Mouse (Mus musculus) liver, postnatal 0 days (tissue): Measurements from ENCODE around the gene Rpia.

Experiments used
- CTCF ChIP-seq: sonication (generic); IDR thresholded peaks from 2 replicates; pipeline ENCODE4 v1.5.1; 2016; ENCODE audit warnings: antibody characterized with exemption, low read depth
- EP300 ChIP-seq: IDR thresholded peaks from 2 replicates; pipeline ENCODE4 v1.6.1; 2016; ENCODE audit warnings: antibody characterized with exemption, low read depth, mild to moderate bottlenecking

DNA sequence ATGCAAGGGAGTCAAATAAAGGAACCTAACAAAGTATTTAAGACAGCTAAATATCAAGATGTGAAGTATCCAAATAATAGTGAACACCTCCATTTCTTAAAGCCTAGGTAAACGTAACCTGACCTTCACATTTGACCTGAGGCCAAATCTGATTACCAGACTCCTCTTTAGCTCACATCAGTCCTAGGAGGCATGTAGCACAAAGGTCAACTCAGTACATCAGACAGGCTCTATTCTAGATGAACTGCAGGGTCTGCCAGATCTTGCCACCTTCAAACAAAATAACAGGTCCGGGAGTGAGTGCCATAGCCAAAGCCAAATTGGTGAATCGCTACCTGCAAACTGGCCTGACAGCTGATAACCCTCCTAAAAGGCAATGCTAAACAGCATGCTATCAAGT lies 2.9 kb downstream of the Rpia start:
- no peak for TF ChIP-seq CTCF
- no peak for TF ChIP-seq EP300
